Mouse (Mus musculus) CD4-positive, CD25-positive, alpha-beta regulatory T cell, adult 4 months (primary cell): ENCODE results near the gene Afp. TPM values are rescaled to one million over a fixed set of nuclear protein-coding genes. Genes with fewer than 3 reads are reported as not detected.

Source experiments
- ATAC-seq: one replicate; pipeline ENCODE4 v1.8.0; 2017
- polyA plus RNA-seq, 2 experiments: library from polyadenylated mRNA; unstranded; fragments of 100-300 nt; shearing (Covaris generic); gene quantifications; one replicate each; pipeline ENCODE4 v1.2.1; 2017

Afp gene
- polyA plus RNA-seq: 1 to 10 TPM; 3.0 to 5.1 TPM

DNA sequence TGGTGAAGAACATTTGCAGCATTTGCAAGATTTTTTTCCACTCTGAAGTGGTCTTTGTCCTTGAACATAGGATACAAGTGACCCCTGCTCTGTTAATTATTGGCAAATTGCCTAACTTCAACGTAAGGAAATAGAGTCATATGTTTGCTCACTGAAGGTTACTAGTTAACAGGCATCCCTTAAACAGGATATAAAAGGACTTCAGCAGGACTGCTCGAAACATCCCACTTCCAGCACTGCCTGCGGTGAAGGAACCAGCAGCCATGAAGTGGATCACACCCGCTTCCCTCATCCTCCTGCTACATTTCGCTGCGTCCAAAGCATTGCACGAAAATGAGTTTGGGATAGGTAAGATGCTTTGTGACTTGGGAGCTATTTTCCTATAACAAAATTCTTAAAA is at the start of gene Afp:
TSS of gene Afp (plus strand) at position 220 of the 400 bp plus-strand sequence.
- no peak for ATAC-seq

DNA sequence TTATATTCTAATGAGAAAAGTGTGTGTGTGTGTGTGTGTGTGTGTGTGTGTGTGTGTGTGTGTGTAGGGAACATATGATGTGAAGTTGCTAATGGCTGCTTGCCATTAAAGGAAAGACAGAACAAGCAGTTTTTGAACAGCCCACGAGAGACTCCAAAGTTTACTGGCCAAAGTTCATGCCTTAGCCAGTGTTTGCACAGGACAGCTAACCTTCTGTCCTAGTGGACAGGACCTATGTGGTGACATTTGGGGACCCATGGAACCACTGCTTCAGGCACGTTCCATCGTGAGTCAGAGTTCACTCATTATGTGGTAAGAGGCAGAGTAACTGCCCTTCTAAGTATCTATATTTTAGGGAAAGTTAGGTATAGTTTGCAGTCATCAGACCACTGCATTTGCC is 43.0 kb upstream of the Afp start:
- no peak for ATAC-seq

DNA sequence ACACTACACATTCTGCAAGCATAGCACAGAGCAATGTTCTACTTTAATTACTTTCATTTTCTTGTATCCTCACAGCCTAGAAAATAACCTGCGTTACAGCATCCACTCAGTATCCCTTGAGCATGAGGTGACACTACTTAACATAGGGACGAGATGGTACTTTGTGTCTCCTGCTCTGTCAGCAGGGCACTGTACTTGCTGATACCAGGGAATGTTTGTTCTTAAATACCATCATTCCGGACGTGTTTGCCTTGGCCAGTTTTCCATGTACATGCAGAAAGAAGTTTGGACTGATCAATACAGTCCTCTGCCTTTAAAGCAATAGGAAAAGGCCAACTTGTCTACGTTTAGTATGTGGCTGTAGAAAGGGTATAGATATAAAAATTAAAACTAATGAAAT is 40.6 kb upstream of the Afp start:
- ATAC-seq: no peak

DNA sequence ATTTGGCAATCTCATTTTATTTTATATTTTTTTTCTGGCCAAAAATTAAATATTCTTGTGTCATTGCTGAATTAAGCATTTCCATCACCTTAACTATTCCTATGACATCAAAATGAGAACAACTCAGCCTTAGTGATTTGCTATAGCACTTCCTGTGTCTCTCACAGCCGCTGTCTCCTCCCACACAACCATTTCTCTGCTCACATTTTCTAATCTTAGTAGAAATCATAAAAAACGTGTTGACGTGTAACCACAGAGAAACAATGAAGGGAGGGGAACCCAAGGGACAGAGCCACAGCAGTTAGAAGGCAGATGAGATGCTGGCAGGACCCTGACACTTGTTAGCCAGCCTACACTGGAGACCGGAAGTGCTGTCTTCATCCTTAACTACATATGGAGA is 37.8 kb upstream of the Afp start:
- peak; percentile 97 for ATAC-seq

DNA sequence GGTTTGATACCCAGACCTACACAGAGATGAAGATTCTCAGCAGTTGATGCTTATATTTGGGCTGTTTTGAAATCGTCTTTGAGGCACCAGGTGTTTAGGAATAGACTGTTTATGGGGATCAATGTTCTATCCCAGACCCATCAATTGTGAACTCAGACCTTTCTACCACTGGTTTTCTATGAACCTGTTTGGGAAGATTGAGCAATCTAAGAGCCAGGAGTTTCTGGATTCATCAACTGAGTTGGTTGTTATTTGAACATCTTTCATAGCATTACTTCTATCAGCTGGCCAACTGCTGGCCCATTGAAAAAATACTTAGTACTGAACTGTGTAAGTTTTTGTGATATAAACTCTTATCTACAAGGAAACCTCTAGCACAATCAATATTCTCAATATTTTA is 33.3 kb upstream of the Afp start:
- no peak for ATAC-seq

DNA sequence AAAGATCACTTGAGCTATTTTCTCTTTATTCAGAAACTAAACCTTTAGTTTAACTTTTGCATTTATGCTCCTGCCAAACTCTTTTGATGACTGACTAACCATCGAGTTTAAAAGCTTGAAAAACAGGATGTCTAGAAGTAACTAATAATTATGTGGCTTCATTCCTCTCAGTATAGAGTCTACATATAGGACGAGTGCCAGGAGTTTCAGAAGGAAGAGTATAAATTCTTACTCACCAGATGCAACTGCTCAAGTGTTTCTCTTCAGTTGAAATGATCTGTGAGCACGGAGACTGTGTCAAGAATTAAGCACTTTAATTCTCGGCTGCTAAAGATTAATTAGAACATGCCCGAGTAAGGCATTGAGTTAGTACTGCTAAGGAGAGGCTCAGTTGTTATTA is 31.8 kb upstream of the Afp start:
- no peak for ATAC-seq

DNA sequence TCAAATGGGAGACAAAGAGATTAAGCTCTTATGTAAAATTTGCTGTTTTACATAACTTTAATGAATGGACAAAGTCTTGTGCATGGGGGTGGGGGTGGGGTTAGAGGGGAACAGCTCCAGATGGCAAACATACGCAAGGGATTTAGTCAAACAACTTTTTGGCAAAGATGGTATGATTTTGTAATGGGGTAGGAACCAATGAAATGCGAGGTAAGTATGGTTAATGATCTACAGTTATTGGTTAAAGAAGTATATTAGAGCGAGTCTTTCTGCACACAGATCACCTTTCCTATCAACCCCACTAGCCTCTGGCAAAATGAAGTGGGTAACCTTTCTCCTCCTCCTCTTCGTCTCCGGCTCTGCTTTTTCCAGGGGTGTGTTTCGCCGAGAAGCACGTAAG is 29.9 kb upstream of the Afp start, which contains the start of gene Alb:
TSS of gene Alb (plus strand) at position 279 of the 400 bp plus-strand sequence.
- no peak for ATAC-seq

DNA sequence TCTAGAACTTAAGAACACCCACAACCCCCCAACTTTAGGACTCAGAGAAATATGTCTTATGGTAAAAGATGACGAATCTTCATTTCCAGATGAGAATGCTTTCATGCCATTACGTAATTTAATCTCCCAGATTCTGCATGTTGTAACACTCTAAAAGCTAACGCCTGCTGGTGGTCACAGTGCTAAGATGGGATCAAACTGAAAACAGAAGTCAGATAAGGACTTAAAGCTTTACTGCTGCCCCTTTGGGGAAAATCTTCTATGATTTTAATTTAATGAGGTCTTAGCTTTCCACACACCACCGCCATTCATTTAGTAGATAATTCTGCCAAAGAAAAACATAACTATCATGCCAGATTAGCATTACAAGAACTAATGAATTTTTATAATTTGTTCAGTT is 23.7 kb upstream of the Afp start:
- no peak for ATAC-seq

DNA sequence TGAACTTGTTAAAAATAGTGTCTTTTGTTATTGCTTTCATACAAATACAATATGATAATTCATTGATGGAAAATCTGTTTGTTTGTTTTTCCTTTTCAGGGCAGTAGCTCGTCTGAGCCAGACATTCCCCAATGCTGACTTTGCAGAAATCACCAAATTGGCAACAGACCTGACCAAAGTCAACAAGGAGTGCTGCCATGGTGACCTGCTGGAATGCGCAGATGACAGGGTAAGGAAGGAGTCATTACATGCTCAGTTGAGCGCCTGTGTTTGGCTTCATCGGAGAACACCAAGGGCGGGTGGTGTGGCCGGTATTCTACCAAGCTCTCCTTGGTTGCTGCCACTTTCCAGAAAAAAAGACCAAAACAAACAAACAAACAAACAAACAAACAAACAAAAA is 23.3 kb upstream of the Afp start:
- ATAC-seq: no peak

DNA sequence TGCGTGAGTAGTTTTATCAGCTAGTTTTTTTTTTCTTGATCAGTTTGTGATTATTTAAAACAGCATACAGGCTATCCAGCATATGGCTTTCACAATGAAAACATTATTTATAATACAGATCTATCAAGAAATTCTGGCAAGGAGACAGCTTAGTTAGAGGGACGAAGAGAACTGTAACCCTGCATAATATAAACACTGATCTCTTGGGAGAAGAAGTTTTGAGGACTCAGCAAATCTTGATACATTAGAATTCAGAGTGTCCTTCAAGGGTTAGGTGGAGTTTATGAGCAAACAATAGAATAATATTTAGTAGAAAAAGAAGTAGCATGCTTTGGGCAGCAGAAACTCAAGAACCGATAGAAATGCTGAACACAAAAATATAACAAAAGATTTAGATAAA is 19.7 kb upstream of the Afp start:
- no peak for ATAC-seq

DNA sequence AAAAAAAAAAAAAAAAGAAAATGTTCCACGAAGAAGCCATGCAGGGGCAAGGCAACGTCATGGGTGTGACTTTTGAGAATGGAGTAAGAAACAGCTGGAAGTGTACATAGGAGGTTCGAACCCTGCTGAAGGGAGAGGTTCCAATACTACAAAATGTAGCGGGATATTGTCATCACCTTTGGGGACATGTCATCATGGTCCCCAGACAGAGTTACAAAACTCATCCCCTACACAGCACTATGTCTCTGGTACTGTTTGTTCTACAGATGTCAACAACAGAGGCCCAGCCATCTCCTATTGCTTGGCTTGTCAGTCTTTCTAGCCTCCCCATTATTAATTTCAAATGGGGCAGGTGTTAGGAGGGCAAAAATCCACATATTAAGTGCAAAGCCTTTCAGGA is 16.6 kb upstream of the Afp start:
- no peak for ATAC-seq

DNA sequence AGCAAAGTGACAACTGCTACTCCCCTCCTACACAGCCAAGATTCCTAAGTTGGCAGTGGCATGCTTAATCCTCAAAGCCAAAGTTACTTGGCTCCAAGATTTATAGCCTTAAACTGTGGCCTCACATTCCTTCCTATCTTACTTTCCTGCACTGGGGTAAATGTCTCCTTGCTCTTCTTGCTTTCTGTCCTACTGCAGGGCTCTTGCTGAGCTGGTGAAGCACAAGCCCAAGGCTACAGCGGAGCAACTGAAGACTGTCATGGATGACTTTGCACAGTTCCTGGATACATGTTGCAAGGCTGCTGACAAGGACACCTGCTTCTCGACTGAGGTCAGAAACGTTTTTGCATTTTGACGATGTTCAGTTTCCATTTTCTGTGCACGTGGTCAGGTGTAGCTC is 16.2 kb upstream of the Afp start:
- no peak for ATAC-seq

DNA sequence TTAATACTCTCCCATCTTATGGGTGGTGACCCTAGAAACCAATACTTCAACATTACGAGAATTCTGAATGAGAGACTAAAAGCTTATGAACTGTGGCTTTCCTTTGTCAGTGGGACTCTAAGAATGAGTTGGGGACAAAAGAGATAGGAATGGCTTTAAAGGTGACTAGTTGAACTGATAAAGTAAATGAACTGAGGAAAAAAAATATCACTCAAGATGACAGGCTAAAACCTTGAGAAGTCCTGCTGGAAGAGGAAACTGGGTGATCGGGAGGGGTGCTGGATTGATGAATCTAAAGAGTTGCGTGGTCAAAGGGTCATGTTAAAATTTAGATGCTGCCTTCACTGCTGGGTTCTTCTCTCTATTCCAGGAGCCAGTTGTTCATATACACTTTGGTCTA is 13.8 kb upstream of the Afp start:
- no peak for ATAC-seq

DNA sequence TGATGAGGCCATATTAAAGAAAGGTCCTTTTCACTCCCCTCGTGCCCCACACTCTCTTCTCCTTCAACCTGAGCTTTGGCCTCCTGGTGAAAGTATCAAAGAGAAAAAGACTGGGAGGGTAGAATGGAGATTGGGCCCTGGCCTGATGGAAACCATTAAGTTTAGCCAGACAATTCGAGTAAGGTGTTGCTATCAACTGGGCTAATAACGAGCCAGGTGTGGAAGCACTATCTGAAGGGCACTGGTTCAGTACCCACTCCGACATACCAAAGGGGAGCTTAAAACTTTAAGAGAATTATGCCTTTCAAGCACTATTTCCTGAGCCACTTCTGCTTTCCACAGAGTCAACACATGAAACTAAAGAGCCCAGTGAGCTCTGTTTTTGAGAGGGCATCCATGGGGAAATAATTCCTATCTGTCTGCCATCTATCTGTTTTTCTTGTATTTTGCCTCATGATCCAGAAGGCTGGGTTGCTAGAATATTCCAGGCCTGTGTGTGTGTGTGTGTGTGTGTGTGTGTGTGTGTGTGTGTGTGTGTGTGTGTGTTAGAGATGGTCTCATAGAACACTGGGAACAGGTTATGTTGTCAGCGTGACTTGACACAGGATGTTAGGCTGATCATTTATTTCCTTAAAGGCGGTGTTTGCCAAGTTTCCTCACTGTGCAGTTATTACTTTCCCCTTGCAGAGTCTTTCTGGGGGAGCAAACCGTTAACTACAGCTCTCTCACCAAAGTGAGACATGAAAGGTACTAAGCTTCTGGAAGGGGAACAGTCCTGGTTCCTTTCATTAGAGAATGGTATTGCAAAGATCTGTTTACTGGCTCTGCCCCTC is 13.0 kb upstream of the Afp start:
- no peak for ATAC-seq

DNA sequence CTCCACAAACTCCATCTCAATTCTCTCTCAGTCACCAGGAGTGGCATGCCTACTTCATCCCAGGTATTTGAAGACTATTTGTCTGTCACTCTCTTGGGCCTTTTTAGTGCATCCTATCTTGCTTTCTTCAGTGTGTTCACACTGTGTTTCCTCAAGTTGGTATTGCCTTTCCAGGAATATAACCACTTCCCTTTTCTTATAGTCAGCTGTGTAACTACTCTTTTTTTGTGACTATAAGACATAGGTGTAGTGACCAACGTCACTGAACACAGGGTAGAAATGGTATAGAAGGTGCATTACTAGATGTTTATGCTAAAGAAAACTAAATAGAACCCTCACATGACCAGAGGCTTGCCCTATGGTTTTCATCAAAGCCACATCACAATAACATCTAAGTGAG is 11.7 kb upstream of the Afp start:
- no peak for ATAC-seq

DNA sequence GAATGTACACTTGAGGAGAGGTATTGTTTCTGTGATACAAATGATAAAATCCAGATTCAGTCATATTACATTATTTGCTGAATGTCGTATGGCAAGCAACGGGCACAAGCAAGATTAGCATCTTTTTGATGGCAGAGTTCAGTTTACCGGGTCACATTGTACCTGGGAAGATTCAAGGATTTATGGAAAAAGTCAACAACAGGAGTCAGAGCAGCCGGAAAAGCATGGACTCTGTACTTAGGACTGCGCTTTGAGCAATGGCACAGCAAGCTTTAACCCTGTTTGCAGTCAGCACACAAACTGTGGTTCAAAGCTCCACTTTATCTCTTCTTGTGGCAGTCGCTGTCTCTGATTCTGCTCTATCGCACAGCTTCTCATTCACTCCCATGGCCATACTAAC is 4.9 kb upstream of the Afp start:
- no peak for ATAC-seq

DNA sequence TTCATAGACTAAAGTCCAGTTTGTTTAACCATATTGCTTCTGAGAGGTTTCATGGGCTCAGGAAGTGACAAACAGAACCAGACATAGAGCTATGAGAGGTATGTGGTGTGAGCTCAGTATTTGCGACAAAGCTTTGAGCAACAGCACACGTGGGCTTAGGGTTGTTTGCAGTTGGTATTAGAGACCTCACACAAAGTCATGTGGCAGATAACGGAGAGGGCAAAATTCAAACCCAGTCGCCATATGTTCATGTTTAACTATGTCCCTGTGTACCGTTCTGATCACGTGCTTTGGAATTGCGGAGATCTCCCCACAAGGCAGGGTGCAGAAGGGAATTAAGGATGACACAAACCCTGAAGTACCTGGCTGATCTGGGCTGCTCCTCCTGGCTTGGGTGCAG is 2.2 kb upstream of the Afp start:
- ATAC-seq: no peak

DNA sequence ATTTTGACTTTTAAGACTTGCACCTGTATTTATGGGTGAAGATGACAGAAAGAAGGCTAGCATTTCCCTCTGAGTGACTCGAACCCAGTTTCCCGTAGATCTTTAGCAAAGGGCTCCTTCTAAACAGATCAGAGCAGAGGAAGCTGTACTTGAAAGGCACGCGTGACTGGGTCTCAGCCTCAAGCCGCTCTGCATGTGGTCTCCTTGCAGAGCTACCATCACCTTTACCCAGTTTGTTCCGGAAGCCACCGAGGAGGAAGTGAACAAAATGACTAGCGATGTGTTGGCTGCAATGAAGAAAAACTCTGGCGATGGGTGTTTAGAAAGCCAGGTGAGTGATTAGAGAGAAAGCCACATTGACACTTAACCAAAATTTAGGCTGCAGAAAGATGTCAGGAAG is 1.9 kb downstream of the Afp start:
- ATAC-seq: peak; percentile 84

DNA sequence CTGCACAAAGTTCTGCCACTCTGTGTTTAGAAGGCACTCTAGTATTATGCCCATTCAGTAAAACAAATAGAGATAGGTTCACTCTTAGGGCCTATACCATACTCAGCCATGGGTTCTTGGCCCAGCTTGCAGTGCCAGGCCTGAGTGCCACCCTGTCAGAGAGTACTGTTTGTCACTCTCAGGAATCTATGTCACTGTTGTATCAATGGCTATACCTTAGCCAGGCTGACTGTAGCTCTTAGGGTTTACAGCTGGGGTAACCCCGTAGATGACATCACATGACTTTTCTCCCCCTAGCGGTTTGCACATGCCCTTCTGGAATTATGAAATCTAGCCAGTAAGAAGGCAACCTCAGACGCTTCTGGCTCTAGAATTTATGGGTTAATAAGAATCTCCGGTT is 3.8 kb downstream of the Afp start:
- no peak for ATAC-seq

DNA sequence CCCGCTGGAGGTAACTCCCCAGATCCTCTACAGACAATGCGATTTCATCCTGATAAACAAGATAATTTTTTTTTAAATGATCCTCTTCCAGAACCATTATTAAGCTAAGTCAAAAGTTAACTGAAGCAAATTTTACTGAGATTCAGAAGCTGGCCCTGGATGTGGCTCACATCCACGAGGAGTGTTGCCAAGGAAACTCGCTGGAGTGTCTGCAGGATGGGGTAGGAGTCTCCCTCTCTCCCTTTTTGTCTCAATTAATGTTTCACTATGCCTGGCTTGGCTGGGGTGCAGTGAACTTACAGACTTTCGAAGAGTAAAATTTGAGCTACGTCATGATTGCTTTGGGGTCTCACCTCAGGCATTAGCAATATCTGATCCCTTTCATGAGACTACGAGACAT is 9.0 kb downstream of the Afp start:
- ATAC-seq: no peak

DNA sequence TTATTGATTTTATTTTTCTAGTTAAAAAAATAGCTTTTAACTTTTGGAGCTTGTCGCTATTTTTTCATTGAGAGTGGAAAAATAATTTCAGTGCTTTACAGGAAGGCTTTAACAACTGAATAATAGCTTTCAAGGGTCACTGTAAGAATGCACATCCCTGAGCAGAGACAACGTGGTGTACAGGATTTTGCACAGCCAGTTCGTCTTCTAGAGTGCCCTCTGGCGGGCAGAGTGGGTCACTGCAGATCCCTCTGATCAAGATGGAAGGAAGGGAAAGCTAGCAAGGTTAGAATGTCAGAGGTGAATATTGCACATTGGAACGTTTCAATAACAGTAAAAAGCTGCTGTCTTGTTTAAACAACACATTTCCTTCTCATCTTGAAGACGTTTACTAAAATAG is 10.2 kb downstream of the Afp start:
- peak; percentile 89 for ATAC-seq

DNA sequence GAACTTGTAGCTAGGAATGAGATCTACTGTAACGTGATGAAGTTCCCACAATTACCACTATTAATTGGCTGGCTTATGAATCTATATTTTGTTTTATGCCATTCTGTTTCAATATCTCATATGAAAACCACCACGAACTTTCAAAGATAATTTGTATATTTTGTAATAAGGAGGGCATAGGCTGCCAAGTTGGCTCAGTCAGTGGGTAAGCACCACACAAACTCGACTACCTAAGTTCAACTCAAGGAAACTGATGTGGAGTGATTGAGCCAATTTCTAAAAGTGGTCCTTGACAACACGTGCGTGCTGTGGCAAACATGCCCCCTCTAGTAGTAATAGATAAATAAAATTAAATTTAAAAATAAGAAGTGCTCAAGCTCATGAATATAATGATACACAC is 11.2 kb downstream of the Afp start:
- ATAC-seq: no peak

DNA sequence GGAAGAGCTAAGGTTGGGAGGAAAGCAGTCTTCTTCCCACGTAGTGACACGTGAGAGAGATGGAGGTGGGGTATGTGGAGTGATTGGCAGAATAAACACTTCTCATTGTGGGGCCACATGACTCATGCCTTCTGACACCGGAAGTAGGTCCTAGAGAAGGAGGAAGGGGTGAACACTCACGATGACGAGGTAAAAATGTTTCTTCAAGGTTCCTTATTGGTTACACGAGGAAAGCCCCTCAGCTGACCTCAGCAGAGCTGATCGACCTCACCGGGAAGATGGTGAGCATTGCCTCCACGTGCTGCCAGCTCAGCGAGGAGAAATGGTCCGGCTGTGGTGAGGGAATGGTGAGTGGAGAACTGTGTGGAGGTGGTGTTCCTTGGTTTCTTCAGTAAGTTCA is 14.2 kb downstream of the Afp start:
- no peak for ATAC-seq

DNA sequence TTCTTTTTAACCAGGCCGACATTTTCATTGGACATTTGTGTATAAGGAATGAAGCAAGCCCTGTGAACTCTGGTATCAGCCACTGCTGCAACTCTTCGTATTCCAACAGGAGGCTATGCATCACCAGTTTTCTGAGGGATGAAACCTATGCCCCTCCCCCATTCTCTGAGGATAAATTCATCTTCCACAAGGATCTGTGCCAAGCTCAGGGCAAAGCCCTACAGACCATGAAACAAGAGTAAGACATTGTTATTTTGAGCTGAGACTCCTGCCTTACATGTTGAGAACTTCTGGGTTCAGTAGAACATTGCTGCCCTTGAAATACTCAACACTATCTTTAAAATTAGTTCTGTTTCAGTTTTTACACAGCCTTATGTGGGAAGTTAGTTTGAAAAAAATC is 16.0 kb downstream of the Afp start:
- ATAC-seq: no peak

DNA sequence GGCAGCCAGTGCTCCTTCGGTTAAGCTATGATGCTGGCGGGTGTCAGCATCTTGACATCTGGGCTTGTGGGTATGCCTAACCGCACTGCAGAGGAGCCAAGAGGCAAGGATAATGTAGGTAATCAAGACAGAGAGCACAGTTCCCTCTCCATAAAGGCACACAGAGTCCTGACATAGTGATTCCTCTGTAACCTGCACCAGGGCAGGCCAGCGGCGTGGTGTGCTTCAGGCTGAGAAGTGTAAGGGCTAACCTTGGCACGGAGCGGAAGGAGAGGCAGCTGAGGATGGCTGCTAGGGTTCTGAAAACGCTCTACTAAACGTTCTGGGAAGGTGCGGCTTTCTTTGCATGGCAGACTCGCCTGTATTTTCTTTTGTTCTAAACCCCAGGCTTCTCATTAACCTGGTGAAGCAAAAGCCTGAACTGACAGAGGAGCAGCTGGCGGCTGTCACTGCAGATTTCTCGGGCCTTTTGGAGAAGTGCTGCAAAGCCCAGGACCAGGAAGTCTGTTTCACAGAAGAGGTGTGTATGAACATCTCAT is 16.9 kb downstream of the Afp start:
- no peak for ATAC-seq
